Mouse (Mus musculus) myocyte (in vitro differentiated cells): ENCODE measurements at regions not wholly inside any gene's neighbourhood (a gene's known extent, or its start where the extent isn't known, plus 50 kb on each side); places are given as distances from the start of the nearest gene placed in this dataset.

ENCODE experiments used
- POLR2AphosphoS2 ChIP-seq: IDR thresholded peaks from one replicate; pipeline ENCODE4 v1.6.1; 2011; ENCODE audit warnings: low read depth, control low read depth; ENCODE audit not compliant: insufficient read length
- TCF12 ChIP-seq: IDR thresholded peaks from one replicate; pipeline ENCODE4 v1.6.1; 2011; ENCODE audit warnings: mild to moderate bottlenecking, control low read depth; ENCODE audit not compliant: poor library complexity, insufficient read depth, severe bottlenecking

GRCm38 (mm10) chr8:66586850-66587249 lies 75.3 kb downstream of the Tktl2 start:
- TF ChIP-seq TCF12 (no peak), POLR2AphosphoS2 (no peak)
